Mouse (Mus musculus) intestine, embryonic 15.5 days (tissue): ENCODE results near the gene Grik2. TPM values are rescaled to one million over a fixed set of nuclear protein-coding genes. Genes with fewer than 3 reads are reported as not detected.
"Not testable (repeated sequence)": the region's sequence is repeated elsewhere in the genome, so short reads cannot be mapped to it uniquely, and the experiment has no call there.

Source experiments
- ATAC-seq: fragments of 200-750 bp; cut with Nextera tagmentation; 2 replicates; pipeline ENCODE4 v1.8.0; 2017; ENCODE audit warnings: moderate TSS enrichment, moderate library complexity
- H3K27ac ChIP-seq: fragments of 300-500 bp; sonication (generic); 2 replicates; pipeline ENCODE4 v1.5.1; 2015; ENCODE audit warnings: mild to moderate bottlenecking, inconsistent platforms
- H3K27me3 ChIP-seq: fragments of 300-500 bp; sonication (generic); replicated peaks from 2 replicates; pipeline ENCODE4 v1.6.1; 2015; ENCODE audit warnings: inconsistent platforms
- H3K36me3 ChIP-seq: fragments of 300-500 bp; sonication (generic); 2 replicates; pipeline ENCODE4 v1.6.1; 2015; ENCODE audit warnings: inconsistent platforms
- H3K4me1 ChIP-seq: fragments of 300-500 bp; sonication (generic); replicated peaks from 2 replicates; pipeline ENCODE4 v1.6.1; 2015; ENCODE audit warnings: inconsistent platforms
- H3K4me2 ChIP-seq: fragments of 300-500 bp; sonication (generic); replicated peaks from 2 replicates; pipeline ENCODE4 v1.6.1; 2015; ENCODE audit warnings: mild to moderate bottlenecking, inconsistent platforms
- H3K4me3 ChIP-seq: fragments of 300-500 bp; sonication (generic); replicated peaks from 2 replicates; pipeline ENCODE4 v1.5.1; 2015; ENCODE audit warnings: inconsistent platforms
- H3K9ac ChIP-seq: fragments of 300-500 bp; sonication (generic); 2 replicates; pipeline ENCODE4 v1.6.1; 2015; ENCODE audit warnings: inconsistent platforms
- H3K9me3 ChIP-seq: fragments of 300-500 bp; sonication (generic); 2 replicates; pipeline ENCODE4 v1.6.1; 2016; ENCODE audit warnings: inconsistent platforms
- WGBS: fragments of 180-500 bp; shearing (Covaris S2); methylation state at CpG from one replicate; pipeline ENCODE4 v1.1.7; 2015; 5-methylcytosine and 5-hydroxymethylcytosine counted together
- polyA plus RNA-seq: library from polyadenylated mRNA; unstranded; fragments of >200 nt; fragmentation: Nextera tagmentation; extraction: Ambion mirVana; gene quantifications from 2 replicates; pipeline ENCODE4 v1.2.1, GENCODE M21; 2015

Gene Grik2
- polyA plus RNA-seq, 1 experiment from 2014 or later: 3.1 TPM

DNA sequence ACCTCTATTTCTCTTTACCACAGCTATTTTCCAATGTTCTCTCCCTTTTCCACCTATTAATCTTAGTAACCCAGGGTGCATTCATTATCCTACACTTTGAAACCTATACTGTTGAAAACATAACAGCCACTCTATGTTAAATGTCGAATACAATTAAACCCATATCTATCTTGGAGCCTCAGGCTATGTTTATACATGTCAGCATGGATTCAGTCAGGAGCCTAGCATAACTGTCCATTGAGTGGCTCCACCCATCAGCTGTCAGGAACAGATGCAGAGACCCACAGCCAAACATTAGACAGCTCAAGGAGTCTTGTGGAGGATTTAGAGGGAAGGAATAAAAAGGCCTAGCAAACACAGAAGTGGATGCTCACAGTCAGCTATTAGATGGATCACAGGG, 347.2 kb downstream of the Grik2 start:
- H3K4me3 ChIP-seq: no peak overlapping the region
- H3K36me3 ChIP-seq: no peaks in the 10 kb centered on the region
- H3K9me3 ChIP-seq: no peaks in the 10 kb centered on the region
- H3K9ac ChIP-seq: no peak overlapping the region
- WGBS: 86% methylated on average over 1 of the region's 1 CpGs
- no peak overlapping the region for H3K4me2 ChIP-seq
- no peaks in the 10 kb centered on the region for H3K4me1 ChIP-seq
- no peak for ATAC-seq
- no peaks in the 10 kb centered on the region for H3K27me3 ChIP-seq
- no peak overlapping the region for H3K27ac ChIP-seq

DNA sequence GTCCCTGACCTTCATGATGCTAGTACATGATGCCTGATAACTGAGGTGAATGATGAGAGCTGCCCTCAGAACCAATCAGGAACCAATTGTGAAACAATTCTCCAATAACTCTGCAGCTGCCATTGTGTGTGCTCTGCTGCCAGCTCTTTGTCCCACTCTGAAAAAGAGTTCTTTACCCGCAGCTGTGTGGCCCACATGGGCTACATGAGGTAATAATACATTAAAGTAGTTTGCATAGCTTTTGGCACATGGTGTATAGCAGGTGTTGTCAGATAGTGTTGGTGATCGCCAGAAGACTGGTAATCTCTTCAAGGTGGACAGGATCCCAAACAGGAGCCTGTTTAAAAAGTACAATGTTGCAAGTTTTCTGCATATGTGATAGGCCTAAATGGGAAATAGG, 351.5 kb downstream of the Grik2 start:
- no peak overlapping the region for H3K4me3 ChIP-seq
- H3K27me3 ChIP-seq: no peaks in the 10 kb centered on the region
- WGBS: 71% methylated on average over 2 of the region's 2 CpGs
- no peak overlapping the region for H3K9ac ChIP-seq
- H3K4me1 ChIP-seq: no peaks in the 10 kb centered on the region
- ATAC-seq: no peak
- no peaks in the 10 kb centered on the region for H3K9me3 ChIP-seq
- no peak overlapping the region for H3K4me2 ChIP-seq
- no peaks in the 10 kb centered on the region for H3K36me3 ChIP-seq
- no peak overlapping the region for H3K27ac ChIP-seq

DNA sequence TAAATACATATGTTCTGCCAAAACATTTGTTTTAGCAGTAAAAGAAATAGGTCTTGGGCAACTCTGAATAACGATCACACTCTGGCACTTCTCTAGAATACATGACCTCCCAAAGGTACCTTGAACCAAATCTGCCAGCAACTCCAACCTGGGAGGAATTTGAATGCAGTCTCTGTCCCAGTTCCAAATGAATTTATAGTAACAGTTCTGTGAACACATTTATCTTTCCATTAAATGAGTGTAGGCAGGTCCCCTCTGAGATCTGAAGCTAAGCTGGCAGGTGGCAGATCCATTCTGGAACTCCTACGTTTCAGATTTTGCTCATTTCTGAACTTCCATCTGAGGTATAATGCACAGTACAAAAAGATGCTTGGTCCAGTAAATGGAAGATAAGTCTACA, 352.3 kb downstream of the Grik2 start:
- Histone ChIP-seq H3K9ac (no peak overlapping the region), H3K4me1 (no peaks in the 10 kb centered on the region), H3K27ac (no peak overlapping the region), H3K27me3 (no peaks in the 10 kb centered on the region), H3K36me3 (no peaks in the 10 kb centered on the region), H3K9me3 (no peaks in the 10 kb centered on the region), H3K4me2 (no peak overlapping the region), H3K4me3 (no peak overlapping the region)
- no peak for ATAC-seq
- 84% methylated on average over 2 of the region's 2 CpGs for WGBS

DNA sequence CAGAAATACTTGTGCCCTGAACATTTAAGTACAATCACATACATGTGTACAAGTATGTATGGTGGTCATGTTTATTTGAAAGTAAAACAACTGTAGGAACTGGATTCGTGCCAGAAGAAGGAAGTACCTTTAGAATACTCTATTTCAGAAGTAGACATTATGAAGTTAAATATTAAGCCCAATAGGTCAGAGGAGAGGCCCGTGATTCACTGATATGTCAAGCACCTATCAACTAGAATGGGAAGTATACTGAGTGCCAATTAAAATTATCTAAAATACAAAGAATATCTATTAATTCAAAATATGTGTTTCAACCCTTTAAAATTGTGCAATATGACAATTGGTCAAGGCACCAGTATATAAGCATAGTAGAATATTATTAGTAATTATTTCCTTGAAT, 355.7 kb downstream of the Grik2 start:
- WGBS: 51% methylated on average over 2 of the region's 2 CpGs
- Histone ChIP-seq H3K4me1 (no peaks in the 10 kb centered on the region), H3K4me3 (no peak overlapping the region), H3K36me3 (no peaks in the 10 kb centered on the region), H3K9me3 (no peaks in the 10 kb centered on the region), H3K9ac (no peak overlapping the region), H3K27me3 (no peaks in the 10 kb centered on the region), H3K4me2 (no peak overlapping the region), H3K27ac (no peak overlapping the region)
- ATAC-seq: peak; percentile 58

DNA sequence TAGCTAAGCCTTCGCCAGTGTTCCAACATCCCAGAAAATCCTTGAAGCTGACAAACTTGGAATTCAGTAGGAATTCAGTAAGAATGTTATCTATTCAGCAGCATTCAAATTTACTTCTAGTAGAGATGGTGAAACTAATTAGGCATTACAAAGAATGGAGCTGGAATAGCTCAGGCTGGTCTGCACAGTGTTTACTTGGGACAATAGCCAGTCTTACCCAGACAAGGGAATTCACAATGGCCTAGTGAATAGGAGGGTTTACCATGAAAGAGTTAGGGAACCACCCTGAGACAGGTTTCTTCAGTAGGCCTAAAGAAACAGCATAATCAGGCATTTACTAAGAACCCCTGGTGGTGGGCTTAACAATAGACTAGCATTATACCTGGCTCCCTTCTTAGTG, 371.4 kb downstream of the Grik2 start:
- 84% methylated on average over 1 of the region's 1 CpGs for WGBS
- not testable (repeated sequence) for H3K9ac ChIP-seq, H3K27me3 ChIP-seq, ATAC-seq, H3K9me3 ChIP-seq, H3K4me3 ChIP-seq, H3K36me3 ChIP-seq, H3K27ac ChIP-seq, H3K4me1 ChIP-seq, H3K4me2 ChIP-seq

DNA sequence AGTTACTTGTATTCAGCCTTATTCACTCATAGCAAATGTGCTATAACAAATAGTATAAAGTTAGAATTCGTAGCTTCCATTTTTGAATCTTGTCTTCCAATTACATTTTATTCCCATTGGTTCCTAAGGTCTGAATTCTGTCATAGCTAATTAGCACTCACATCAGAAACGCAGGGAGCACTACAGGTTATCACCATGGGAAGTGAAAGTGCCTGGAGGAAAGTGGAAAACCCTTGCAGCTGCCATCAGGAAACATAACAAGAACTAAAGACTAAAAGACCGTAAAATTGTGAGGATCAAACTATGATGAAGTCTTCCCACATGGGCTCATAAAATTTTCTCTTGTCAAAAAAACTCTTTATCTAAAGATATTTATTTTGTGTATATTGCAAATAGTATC, 405.6 kb downstream of the Grik2 start:
- Histone ChIP-seq H3K36me3 (no peaks in the 10 kb centered on the region), H3K27me3 (no peaks in the 10 kb centered on the region), H3K9me3 (no peaks in the 10 kb centered on the region), H3K9ac (no peak overlapping the region), H3K27ac (no peak overlapping the region), H3K4me1 (no peaks in the 10 kb centered on the region), H3K4me2 (no peak overlapping the region), H3K4me3 (no peak overlapping the region)
- no peak for ATAC-seq
- 74% methylated on average over 3 of the region's 3 CpGs for WGBS

DNA sequence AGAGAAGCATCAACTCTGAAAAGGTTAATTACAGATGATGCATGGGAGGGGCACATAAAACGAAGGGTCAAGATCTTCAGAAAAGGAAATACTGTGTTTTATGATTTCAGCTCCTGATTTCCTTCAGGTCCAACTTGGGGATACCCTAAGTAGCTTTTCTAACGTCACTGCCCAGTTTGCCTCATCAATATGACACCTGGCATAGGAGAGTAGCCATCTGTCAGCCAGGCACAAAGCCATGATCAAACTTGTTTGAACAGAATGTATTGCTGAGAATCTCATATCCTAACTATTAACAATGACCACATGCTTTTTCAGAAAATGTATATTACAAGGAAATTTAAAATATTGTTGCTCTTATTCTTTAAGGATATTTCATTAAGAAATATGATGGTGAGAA, 406.7 kb downstream of the Grik2 start:
- no peak overlapping the region for H3K9ac ChIP-seq
- no peak overlapping the region for H3K4me3 ChIP-seq
- H3K4me2 ChIP-seq: no peak overlapping the region
- WGBS: 66% methylated on average over 2 of the region's 2 CpGs
- no peaks in the 10 kb centered on the region for H3K4me1 ChIP-seq
- H3K27me3 ChIP-seq: no peaks in the 10 kb centered on the region
- H3K9me3 ChIP-seq: no peaks in the 10 kb centered on the region
- H3K27ac ChIP-seq: no peak overlapping the region
- ATAC-seq: no peak
- H3K36me3 ChIP-seq: no peaks in the 10 kb centered on the region

DNA sequence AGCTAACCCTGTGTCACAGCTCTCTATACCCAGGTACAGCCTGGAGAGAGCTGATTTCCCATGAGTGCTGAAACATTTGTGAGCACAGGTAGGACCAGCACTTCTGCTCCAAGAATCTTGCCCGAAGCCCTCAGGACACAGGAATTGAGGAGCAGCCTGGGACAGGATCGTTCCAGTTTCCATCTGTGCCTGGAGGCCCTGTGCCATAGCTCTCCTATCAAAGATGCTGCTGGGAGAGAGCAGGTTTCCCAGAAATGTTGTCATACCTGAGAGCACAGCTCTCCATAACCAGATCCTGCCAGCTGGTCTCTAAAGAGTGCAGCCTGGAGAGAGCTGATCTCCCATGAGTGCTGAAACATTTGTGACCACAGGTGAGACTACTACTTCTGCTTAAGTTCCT, 420.0 kb downstream of the Grik2 start:
- Histone ChIP-seq H3K27ac (no peak overlapping the region), H3K4me1 (no peaks in the 10 kb centered on the region), H3K9me3 (no peaks in the 10 kb centered on the region), H3K9ac (no peak overlapping the region), H3K4me2 (no peak overlapping the region), H3K27me3 (no peaks in the 10 kb centered on the region), H3K36me3 (no peaks in the 10 kb centered on the region), H3K4me3 (no peak overlapping the region)
- 90% methylated on average over 2 of the region's 2 CpGs for WGBS
- ATAC-seq: no peak

DNA sequence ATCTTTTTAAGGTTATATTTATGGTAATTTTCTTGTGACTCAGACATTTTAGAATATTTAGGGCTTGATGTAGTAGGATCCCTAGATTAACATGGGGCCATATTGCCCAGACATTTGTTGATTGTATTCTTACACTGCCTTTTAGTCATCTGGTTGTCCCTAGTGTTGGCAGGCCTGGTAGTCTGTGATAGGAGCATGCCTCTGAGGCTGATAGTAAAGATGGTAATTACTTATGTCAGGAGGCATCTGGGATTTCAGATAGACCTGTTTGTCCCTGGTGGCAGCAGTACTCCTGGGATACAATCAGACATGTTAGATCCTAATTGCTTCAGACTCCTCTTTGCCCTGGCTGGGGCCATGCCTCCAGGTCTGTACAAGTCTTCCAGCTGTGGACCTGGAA, 423.3 kb downstream of the Grik2 start:
- Histone ChIP-seq H3K4me2 (no peak overlapping the region), H3K9me3 (no peaks in the 10 kb centered on the region), H3K9ac (no peak overlapping the region), H3K4me3 (no peak overlapping the region), H3K36me3 (no peaks in the 10 kb centered on the region), H3K4me1 (no peaks in the 10 kb centered on the region), H3K27ac (no peak overlapping the region), H3K27me3 (no peaks in the 10 kb centered on the region)
- ATAC-seq: no peak

DNA sequence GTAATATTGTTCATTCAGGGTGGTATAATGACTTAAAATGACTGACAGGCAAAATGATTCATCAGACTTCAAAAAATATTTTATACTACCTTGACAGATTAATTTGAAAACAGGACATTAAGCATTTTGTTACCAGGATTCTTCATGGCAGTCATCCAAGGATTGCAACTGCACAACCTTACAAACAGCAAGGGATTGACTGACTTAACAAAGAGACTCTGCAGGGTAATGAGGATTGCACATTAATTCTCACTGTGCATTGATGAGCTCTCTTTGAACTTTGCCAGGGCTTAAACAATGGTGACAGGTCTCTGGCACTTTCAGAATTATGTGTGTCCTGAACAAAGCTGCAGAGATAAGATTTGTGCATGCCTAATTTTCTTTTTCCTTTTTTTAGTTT, 466.2 kb downstream of the Grik2 start:
- Histone ChIP-seq H3K36me3 (no peaks in the 10 kb centered on the region), H3K27ac (no peak overlapping the region), H3K4me1 (no peaks in the 10 kb centered on the region), H3K4me3 (no peak overlapping the region), H3K9me3 (no peaks in the 10 kb centered on the region), H3K27me3 (no peaks in the 10 kb centered on the region), H3K9ac (no peak overlapping the region), H3K4me2 (no peak overlapping the region)
- ATAC-seq: no peak

DNA sequence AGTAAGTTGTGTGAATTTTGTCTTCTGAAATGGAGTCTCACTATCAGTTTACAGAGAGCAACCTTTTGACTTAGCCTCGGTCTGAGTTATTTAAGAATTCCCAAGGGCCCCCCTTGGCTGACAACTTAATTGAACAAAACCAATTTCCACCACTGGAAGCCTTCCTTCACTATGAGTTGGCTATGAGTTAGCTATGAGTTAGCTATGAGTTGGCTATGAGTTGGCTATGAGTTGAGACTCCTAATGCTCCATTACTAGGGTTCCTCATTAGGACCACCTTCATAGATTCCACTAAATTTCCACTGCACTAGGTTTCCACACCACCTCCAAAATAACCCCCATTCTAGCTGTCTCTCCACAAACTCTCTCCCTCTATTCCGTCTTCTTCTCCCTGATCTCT, 468.7 kb downstream of the Grik2 start:
- ATAC-seq: no peak
- Histone ChIP-seq H3K4me2 (no peak overlapping the region), H3K27me3 (no peaks in the 10 kb centered on the region), H3K9ac (no peak overlapping the region), H3K9me3 (no peaks in the 10 kb centered on the region), H3K4me1 (no peaks in the 10 kb centered on the region), H3K4me3 (no peak overlapping the region), H3K36me3 (no peaks in the 10 kb centered on the region), H3K27ac (no peak overlapping the region)
- WGBS: 85% methylated on average over 2 of the region's 2 CpGs

DNA sequence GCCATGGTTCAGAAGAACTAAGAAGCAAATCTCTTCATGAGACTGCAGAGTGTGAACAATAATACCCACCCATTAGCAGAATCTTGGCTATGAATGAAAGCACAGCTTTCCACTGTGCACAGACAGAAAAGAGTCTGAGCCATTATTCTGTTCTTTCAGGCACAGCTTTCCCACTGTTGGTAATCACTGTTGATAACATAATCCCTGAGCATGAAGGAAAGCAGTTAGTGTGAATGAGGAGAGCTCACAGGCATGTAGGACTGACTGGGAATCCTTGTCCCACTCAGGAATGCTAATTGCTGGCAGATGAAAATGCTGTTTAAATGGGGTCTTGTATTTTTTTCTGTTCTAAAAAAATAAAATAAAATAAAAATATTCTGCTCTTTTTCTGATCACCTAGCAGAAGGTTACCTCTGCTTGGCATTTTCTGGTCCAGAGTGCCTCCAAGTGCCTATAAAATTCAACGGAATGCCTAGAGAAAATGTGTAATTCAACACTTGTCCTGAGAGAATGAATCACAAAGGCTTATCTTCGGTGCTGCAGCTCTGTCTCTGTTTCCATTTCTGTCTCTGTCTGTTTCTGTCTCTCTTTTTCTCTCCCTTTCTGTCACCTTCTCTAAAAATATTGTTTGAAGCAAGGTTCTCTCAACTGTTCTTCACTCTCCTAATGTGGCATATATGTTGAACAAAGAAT, 532.2 kb downstream of the Grik2 start:
- Histone ChIP-seq H3K9me3 (no peaks in the 10 kb centered on the region), H3K9ac (no peak overlapping the region), H3K27me3 (no peaks in the 10 kb centered on the region), H3K27ac (no peak overlapping the region), H3K4me3 (no peak overlapping the region), H3K36me3 (no peaks in the 10 kb centered on the region), H3K4me2 (no peak overlapping the region), H3K4me1 (no peaks in the 10 kb centered on the region)
- no peak for ATAC-seq
- WGBS: 31% methylated on average over 2 of the region's 2 CpGs

DNA sequence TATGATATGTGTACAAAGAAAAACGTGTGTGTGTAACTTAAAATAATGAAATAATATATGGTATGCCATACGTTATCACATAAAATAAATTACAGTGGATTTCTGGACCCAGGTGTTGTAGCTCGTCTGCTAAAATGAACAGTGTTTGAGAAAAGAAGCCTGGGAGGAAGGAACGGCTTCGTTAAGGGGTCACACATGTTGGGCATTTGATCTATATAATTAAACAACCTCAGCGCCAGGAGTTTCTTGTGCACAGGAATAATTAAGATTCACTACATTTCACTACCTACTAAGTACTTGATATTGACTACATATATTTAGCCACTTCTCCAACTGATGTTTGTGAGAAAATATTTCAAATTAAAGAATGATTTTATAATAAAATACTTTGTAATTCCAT, 551.2 kb downstream of the Grik2 start:
- not testable (repeated sequence) for ATAC-seq, H3K4me3 ChIP-seq, H3K9ac ChIP-seq, H3K4me1 ChIP-seq, H3K4me2 ChIP-seq, H3K27ac ChIP-seq, H3K27me3 ChIP-seq, H3K9me3 ChIP-seq, H3K36me3 ChIP-seq
- WGBS: 59% methylated on average over 6 of the region's 6 CpGs

DNA sequence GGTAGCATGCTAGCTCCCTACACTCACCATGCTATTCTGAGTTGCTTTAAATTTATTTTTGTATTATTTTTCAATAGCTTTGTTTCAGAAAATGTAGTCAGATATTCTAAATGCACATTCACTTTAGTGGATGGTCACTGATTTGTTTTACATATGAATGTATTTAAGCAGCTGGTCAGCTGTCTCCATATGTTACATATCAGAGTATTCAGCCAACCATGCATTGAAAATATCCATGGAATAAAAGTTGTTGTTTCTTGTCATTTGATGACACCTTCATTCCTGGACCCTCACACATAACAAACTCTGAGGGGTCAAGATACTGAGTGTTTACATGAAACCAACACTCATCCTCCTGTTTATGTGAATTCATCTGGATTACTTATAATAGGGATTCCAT, 551.7 kb downstream of the Grik2 start:
- not testable (repeated sequence) for H3K9ac ChIP-seq, H3K36me3 ChIP-seq, H3K27me3 ChIP-seq, H3K4me3 ChIP-seq, H3K27ac ChIP-seq, ATAC-seq, H3K4me2 ChIP-seq, H3K9me3 ChIP-seq, H3K4me1 ChIP-seq
